Mouse (Mus musculus) left cerebral cortex, adult 2 months (tissue): ENCODE measurements around the gene Sdcbp2. TPM values are rescaled to one million over a fixed set of nuclear protein-coding genes. Genes with fewer than 3 reads are reported as not detected.

Experiments used
- DNase-seq, 2 experiments: peaks; one replicate each; pipeline ENCODE4 v3.0.0; 2021 to 2022; ENCODE audit warnings: low spot score in 2 of 2, mixed read lengths in 1 of 2; ENCODE audit errors: extremely low spot score in 1 of 2
- H3K27ac ChIP-seq: fragments of 200-600 bp; 2 replicates; pipeline ENCODE4 v1.8.1; 2022
- H3K4me3 ChIP-seq: fragments of 200-600 bp; 2 replicates; pipeline ENCODE4 v1.8.1; 2022
- CTCF ChIP-seq: fragments of 200-600 bp; IDR thresholded peaks from 2 replicates; pipeline ENCODE4 v1.8.1; 2022; ENCODE audit warnings: antibody characterized with exemption, mild to moderate bottlenecking, moderate library complexity
- intact Hi-C: fragments of 180-260 bp; cut with DNase I; formaldehyde crosslinking; loops from one replicate; pipeline ENCODE4 v1.15.1; 2025
- total RNA-seq, 2 experiments: library from RNA; stranded (reverse); gene quantifications; 2 replicates each; pipeline ENCODE4 v1.2.3; 2021

Gene Sdcbp2
- total RNA-seq, 2 experiments from 2014 or later: 1.6 to 3.0 TPM

DNA sequence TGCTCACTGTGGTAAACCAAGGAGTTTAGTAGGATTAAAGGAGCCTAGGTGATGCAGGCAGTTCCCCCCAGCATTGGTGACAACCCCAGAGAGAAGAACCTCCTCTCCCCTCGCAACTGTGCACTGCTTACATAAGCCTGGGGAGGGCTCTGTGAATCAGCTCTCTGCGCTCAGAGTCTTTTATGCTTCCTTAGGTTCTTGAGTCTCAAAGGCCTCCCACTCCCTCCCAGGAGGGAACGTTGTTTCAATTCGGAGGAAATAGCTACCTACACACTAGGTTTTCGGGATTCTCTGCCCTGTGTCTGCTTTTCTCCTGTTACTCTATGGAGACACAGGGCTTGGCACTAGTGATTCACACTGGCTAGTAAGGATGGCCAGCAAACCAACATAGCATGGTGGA is 2.2 kb downstream of the Sdcbp2 start:
- Histone ChIP-seq H3K27ac (peak overlapping the region; percentile 93), H3K4me3 (no peak overlapping the region)
- no peak for TF ChIP-seq CTCF
- peak; percentile 68 to 76 for DNase-seq
- intact Hi-C loops: loop anchor here (1.0 to 10.0 kb wide), 4 partner anchors 31 to 290 kb away; no protein-coding TSS in a partner anchor

DNA sequence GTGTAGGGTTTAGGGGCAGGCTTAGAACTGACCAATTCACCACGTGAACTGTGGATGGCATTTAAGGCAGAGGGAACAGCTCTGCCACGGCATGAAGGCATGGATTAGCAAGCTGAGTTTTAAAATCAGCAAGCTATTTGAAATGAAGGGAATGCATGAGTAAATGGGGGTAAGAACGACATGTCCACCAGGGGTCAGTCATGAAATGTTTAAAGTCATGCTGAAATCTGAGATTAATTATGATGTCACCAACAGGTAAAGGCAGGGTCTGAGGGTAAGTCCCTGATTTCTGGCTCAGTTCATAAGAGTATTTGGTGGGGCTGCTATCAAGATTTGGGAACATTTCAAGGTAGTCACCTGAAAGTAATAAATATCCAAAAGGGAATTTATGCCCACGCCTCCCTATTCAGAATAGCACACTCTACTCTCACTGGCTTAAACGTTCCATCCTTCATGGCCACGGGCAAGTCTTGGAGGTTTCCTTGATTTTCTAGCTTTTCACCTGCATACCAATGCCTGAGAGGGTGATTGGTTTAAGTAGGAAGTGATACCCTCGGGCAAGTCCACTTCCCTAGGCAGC is 2.8 kb downstream of the Sdcbp2 start:
- no peak for DNase-seq
- TF ChIP-seq CTCF: peak; percentile 57
- peak overlapping the region; percentile 93 for H3K27ac ChIP-seq
- intact Hi-C loops: loop anchor here (1.0 to 10.0 kb wide), 2 partner anchors 101 to 290 kb away; no protein-coding TSS in a partner anchor
- peak overlapping the region; percentile 48 for H3K4me3 ChIP-seq

DNA sequence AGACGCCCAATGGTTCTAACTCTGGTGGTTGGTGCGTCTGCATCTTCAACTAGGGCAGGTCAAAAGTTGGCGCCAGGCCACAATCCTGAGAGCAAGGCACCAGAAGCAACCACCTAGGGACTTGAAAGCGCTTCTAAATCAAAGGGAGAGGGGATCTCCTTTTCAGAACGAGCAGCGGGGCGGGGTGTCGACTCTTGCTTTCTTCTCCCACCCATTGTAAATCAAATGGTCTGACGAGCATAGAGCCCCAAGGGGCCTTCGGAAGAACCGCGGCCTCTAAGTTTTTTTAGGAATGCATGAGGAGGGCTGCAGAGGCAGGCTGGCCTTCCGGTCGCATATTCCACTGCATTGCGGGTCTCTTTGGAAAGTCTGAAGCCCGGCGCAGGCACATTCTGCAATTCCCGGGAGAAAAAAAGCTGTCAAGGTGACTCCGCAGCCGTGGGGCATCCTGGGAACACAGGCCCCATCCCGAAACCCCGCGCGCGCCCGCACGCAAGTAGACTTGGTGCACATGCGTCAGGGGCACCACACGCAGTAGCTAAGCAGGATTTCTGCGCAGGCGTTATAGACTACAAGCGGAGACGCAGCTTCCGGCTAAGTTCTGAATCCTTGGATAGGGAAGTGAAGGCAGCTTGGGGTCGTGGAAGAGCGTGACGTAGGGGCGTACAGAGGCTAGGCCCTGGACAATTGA is 3.4 kb downstream of the Sdcbp2 start:
- Histone ChIP-seq H3K4me3 (peak overlapping the region; percentile 48), H3K27ac (peak overlapping the region; percentile 93)
- peak; percentile 90 to 93 for DNase-seq
- TF ChIP-seq CTCF: no peak
- intact Hi-C loops: loop anchor here (1.0 to 10.0 kb wide), 3 partner anchors 56 to 289 kb away; partner anchors contain the start of gene Snph

DNA sequence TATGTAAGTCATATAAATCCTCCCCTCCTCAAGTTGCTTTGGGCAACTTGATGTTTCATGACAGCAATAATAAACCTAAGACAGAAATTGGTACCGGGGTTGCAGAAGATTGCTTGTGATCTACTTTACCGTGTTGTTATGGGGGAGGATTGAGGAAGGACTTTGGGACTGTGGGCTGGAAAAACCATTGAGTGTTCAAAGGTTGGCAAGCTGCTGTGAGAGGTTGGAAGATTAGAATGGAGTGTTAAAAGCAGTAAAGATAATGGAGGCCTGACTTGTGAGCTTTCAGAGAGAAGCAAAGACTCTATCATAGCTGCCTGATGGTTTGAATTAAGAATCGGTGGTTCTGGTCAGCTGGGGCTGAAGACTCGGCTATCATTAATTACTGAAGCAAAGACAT is 6.8 kb downstream of the Sdcbp2 start:
- no peak overlapping the region for H3K4me3 ChIP-seq
- DNase-seq: no peak

DNA sequence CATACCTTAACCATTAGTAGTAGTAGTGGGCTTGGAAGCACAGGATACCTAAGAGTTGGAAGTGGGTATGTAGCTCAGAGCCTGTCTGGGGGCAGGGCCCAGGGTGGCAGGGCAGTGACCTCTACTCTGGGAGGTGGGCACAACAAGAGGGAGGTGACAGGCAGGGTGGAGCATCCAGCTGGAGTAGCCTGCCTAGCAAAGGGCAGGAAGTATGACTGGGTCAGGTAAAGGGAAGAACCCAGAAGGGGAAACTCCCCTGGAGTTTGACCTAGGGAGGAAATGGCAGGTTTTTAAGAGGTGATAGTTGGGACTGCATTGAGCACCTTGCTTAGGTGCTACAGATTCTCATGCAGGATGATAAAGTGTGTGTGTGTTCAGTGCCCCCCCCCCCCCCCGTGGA is 8.5 kb downstream of the Sdcbp2 start:
- Histone ChIP-seq H3K27ac (no peak overlapping the region), H3K4me3 (no peak overlapping the region)
- DNase-seq: no peak
- intact Hi-C loops: no loop called here
- no peak for TF ChIP-seq CTCF

More for the DNA sequence above, 6.8 kb downstream of the Sdcbp2 start:
- no peak for TF ChIP-seq CTCF
- no peak overlapping the region for H3K27ac ChIP-seq
- intact Hi-C loops: loop anchor here (10.0 kb wide), 1 partner anchor 286 kb away; no protein-coding TSS in a partner anchor

- TF ChIP-seq CTCF: peak; percentile 38
- Histone ChIP-seq H3K27ac (no peak overlapping the region), H3K4me3 (no peak overlapping the region)
- no peak for DNase-seq
- intact Hi-C loops: no loop called here
Observed at GRCm38 (mm10) chr2:151585934-151586333, 13.5 kb downstream of the Sdcbp2 start.

DNA sequence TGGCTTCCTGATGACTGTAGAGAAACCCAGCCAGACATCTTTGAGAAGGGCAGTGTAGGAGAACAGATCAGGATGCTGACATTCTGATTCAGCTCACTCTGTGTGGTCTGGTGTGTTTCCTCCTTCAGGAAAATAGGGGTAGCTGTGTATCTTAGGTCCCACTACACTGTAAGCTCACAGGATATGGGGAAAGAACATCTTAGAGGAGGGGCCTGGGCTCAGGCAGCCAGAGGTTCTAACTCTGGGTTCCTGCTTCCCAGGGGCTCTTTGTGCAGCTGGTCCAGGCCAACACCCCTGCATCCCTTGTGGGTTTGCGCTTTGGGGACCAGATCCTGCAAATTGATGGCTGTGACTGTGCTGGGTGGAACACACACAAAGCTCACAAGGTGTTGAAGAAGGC is 14.4 kb downstream of the Sdcbp2 start:
- TF ChIP-seq CTCF: no peak
- intact Hi-C loops: no loop called here
- Histone ChIP-seq H3K27ac (no peak overlapping the region), H3K4me3 (no peak overlapping the region)
- DNase-seq: no peak

GRCm38 (mm10) chr2:151587306-151587705 is 14.9 kb downstream of the Sdcbp2 start:
- intact Hi-C loops: no loop called here
- no peak for DNase-seq
- Histone ChIP-seq H3K4me3 (no peak overlapping the region), H3K27ac (no peak overlapping the region)
- no peak for TF ChIP-seq CTCF

GRCm38 (mm10) chr2:151598068-151598467 is 25.6 kb downstream of the Sdcbp2 start:
- H3K27ac ChIP-seq: peak overlapping the region; percentile 60
- intact Hi-C loops: no loop called here
- peak in 1 of 2 experiments; percentile 60 for DNase-seq
- H3K4me3 ChIP-seq: no peak overlapping the region
- TF ChIP-seq CTCF: no peak

- no peak for TF ChIP-seq CTCF
- intact Hi-C loops: no loop called here
Observed at GRCm38 (mm10) chr2:151602106-151602505, 29.7 kb downstream of the Sdcbp2 start.

DNA sequence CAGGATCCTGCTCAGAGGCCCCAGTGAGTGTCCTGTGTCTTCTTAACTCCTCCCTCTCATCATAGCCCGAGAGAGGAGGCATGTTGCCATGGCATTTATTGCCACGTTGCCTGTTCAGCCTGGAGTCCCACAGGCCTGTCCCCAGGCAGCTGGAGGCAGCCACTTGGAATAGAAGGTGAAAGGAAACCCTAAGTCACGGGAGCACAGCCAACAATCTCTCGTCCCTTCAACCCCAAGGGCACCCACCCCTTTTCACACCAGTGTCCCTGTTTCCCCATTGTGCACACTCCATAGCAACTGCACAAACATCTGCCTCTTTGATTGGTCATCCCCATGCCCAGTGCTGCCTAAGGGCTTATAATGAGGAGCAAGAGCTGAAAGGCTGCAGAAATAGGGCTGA is 31.2 kb downstream of the Sdcbp2 start:
- Histone ChIP-seq H3K27ac (peak overlapping the region; percentile 82), H3K4me3 (no peak overlapping the region)
- intact Hi-C loops: loop anchor here (2.0 kb wide), 1 partner anchor 29 kb away; the partner anchor contains the start of gene Snph
- no peak for TF ChIP-seq CTCF
- peak in 1 of 2 experiments; percentile 55 for DNase-seq

More at GRCm38 (mm10) chr2:151602106-151602505, 29.7 kb downstream of the Sdcbp2 start:
- no peak for DNase-seq
- H3K4me3 ChIP-seq: no peak overlapping the region
- H3K27ac ChIP-seq: peak overlapping the region; percentile 82

DNA sequence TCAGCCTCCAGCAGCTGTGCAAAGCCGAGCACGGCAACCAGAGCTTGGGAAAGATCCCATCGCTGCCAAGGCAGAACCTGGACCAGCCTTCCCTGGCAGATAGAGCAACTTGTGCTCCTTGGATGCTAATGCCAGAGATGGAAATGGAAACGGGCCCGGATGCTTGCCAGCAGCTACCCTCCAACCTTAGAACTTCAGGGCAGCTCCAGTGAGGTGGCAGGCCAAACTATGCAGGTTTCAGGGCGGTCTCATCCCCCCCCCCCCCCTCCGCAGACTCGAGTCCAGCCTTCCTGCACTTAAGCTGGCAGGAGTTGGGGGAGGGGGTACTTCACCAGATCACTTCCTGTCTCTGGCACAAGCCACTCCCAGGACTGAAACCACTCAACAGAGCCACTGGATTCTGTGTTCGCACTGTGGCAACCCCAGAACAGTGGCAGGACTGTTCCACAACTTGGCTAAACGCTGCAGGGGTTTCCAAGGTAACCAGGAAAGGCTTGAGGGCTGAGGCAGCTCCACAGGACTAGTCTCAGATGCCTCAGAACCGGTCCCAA is 33.1 kb downstream of the Sdcbp2 start:
- Histone ChIP-seq H3K4me3 (no peak overlapping the region), H3K27ac (peak overlapping the region; percentile 82)
- TF ChIP-seq CTCF: no peak
- intact Hi-C loops: loop anchor here (2.0 kb wide), 1 partner anchor 27 kb away; the partner anchor contains the start of gene Snph
- DNase-seq: peak; percentile 70 to 75
